Mouse (Mus musculus): ENCODE results near the gene Antxr1.
"Not testable (repeated sequence)": the region's sequence is repeated elsewhere in the genome, so short reads cannot be mapped to it uniquely, and the experiment has no call there.

Antxr1 gene

DNA sequence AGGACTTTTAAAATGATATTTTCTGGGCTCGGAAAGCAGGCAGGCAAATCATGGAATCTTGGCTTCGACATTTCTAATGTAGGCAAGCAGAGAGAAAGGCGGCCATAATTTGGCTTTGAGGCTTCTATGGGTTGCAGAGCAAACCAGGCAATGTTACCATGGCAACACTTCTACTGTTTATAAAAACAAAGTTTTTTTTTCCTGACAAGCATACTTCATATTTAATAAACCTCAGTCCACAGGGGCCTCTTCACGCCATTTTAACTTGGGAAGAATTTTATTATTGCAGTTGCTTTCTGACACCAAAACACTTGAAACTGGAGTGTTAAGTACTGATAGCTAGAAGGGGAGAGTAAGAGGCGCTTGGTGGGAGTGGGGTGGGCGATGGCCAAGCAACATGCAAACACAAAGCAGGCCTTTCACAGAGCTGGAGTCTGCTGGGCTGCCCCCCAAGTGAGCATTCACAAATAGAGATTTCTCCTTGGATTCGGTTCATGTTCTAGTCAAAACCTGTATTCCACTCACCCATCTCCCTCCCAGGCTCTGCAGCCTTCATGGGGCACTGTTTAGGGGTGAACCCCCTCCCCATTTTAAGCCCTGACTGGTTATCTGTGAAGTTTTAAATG is 235.8 kb downstream of the Antxr1 start:
- no peak for DNase-seq

DNA sequence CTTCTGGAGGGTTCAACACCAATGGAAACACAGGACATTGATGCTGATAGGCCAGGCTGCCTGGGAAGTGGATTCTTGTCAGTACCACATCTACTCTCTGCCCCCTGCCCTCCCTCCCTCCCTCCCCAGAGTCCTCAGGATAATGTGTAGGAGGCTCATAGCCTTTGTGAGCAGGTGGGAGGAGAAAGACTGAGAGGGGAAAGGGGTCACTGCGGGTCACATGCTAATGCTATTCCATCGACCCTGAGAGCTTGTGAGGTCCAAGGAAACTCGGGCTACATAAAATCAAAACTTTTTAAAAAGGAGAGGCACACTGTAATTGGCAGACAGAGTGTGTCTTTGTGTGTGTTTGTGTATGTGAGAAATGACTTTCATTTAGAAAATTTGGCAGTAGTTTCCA is 236.4 kb downstream of the Antxr1 start:
- DNase-seq: no peak

- DNase-seq: not testable (repeated sequence)
These were observed 242.0 kb downstream of the Antxr1 start for GRCm38 (mm10) chr6:87093631-87094030.

- no peak for DNase-seq
These were observed 243.1 kb downstream of the Antxr1 start for GRCm38 (mm10) chr6:87092476-87092875.

- DNase-seq: no peak
These were observed 244.7 kb downstream of the Antxr1 start for GRCm38 (mm10) chr6:87090877-87091276.

DNA sequence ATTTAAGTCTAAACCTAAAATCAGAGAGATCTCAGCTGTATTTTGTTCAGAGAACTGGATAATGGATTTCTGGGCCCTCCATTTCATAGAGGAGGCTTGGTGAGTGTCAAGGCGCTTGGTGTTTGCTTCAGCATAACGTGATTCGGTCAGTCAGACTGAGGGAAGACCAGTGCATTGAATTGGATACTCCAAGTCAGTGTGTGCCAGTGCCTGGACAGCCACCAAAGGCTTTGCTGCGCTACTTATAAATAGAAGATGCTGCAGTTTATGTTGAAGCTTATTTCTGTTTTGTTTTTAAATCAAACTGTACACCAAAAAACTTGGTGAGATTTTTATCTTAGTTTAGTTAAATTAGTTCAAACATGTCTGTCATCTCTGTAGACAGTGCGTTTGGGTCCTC is 247.3 kb downstream of the Antxr1 start:
- no peak for DNase-seq

DNA sequence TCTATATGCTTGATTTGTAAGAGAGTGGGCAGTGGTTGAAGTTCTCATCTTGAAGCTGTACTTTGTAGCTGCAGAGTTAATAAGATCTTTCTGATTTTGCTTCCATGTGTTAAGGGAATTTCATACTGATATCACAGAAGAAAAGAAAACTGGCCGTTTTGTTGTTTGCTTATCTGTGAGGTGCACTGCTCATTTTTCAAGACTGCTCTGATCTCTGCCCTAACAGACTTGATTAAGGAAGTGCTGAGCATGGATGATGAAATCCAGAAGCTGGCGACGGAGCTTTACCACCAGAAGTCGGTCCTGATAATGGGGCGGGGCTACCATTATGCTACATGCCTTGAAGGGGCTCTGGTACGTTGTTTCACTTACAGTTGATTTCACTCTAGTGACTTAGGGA is 250.6 kb downstream of the Antxr1 start:
- no peak for DNase-seq
